9 mouse cellular contexts compared by ENCODE assay signal in the genomic region with DNA sequence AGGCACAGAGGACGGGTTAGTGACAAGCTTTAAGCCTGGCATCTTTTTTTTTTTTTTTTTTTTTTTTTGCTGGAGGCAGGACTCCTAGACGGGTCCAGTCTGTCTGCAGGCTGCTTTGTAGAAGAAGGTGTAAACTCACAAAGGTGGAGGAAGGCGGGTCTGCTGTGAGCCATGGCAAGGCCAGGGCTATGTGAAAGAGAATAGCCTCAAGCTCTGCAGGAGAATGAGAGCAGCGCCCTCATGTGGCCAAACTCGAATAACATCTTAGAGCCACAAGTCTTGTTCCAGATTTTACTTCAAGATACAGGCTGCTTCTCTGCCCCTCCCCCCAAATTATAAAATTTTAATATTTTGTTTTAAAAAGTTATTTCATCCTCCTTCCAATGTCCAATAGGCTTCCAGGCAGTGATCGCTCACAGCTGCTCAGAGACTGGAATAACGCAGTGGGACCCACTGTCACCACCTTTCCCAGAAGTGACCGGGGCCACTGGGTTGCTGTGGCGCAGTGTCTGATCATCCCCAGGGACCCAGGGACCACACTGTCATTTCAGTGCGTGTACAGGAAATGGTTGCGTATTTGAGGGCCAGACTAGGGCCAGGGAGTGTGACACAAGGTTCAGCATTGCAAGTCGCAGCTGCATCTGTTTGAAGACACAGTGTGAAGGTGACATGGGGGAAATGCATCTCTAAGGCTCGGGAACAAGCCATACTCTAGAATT.
DNase-seq lines count a peak whose midpoint lies in the region; ATAC-seq and TF ChIP-seq lines count a peak whose summit lies in the region.
"Had no signal": no experiment of that assay in that cellular context is flagged by ENCODE, and none has a peak within 500 bp of the region (broad histone marks: within the 10 kb centered on the region; RNA-seq: fewer than 3 reads in every experiment).

No protein-coding gene starts in this region.

- no peaks in the 10 kb centered on the region for H3K27me3 ChIP-seq in forebrain, postnatal 0 days (ENCODE audit: insufficient read depth, low read length)
- H3K27me3 ChIP-seq in intestine, embryonic 15.5 days (replicated peaks) = no peaks in the 10 kb centered on the region
- H3K27me3 ChIP-seq in liver, embryonic 11.5 days (replicated peaks; ENCODE audit: control insufficient read depth, insufficient read depth, low read length) = no peaks in the 10 kb centered on the region
- H3K27me3 ChIP-seq in neural tube, embryonic 14.5 days (ENCODE audit: control insufficient read depth, insufficient read depth, low read length) = no peaks in the 10 kb centered on the region
- H3K27me3 ChIP-seq: megakaryocyte, embryonic 14.5 days had no signal

- peak; percentile 54 for DNase-seq in right cerebral cortex, adult 18-20 months
- DNase-seq in right cerebral cortex, postnatal 36 days (ENCODE audit: low spot score in 2 of 2) = no peak
- DNase-seq in c-Kit-positive CD71-negative TER-119-negative erythroid progenitor cells, embryonic 14.5 days (ENCODE audit: low read depth) = peak; percentile 55
- peak; percentile 79 for DNase-seq in forebrain, postnatal 0 days
- DNase-seq in liver, embryonic 11.5 days (ENCODE audit: low spot score) = peak; percentile 46
- DNase-seq in Muller cell, postnatal 12 days (ENCODE audit: inconsistent ontology term) = no peak

- H3K9ac ChIP-seq in forebrain, postnatal 0 days = no peak overlapping the region
- no peak overlapping the region for H3K9ac ChIP-seq in intestine, embryonic 15.5 days
- no peak overlapping the region for H3K9ac ChIP-seq in liver, embryonic 11.5 days (ENCODE audit: low read depth, low read length)
- no peak overlapping the region for H3K9ac ChIP-seq in neural tube, embryonic 14.5 days (replicated peaks; ENCODE audit: low read depth, low read length)

- ATAC-seq in forebrain, postnatal 0 days = peak; percentile 12; the same call in 1 of the 2 replicates
- peak; percentile 19; the same call in 1 of the 2 replicates for ATAC-seq in intestine, embryonic 15.5 days
- ATAC-seq in liver, embryonic 11.5 days (replicated peaks; ENCODE audit: low FRiP score) = 0 out of 2 replicates have a peak, but pooled peaks have one; percentile 14
- peak; percentile 44 for ATAC-seq in neural tube, embryonic 14.5 days (ENCODE audit: low read depth)

- no peaks in the 10 kb centered on the region for H3K4me1 ChIP-seq in forebrain, postnatal 0 days (ENCODE audit: insufficient read depth)
- H3K4me1 ChIP-seq in intestine, embryonic 15.5 days (replicated peaks) = peaks cover 6% of the 10 kb centered on the region; the same call in 1 of the 2 replicates
- H3K4me1 ChIP-seq in liver, embryonic 11.5 days (replicated peaks; ENCODE audit: control insufficient read depth, insufficient read depth, low read length) = peaks cover 4% of the 10 kb centered on the region; the same call in 1 of the 2 replicates
- H3K4me1 ChIP-seq in neural tube, embryonic 14.5 days (ENCODE audit: control insufficient read depth, insufficient read depth, low read length) = 0 out of 2 replicates have a peak, but pooled peaks cover 3% of the 10 kb centered on the region

- WGBS in forebrain, postnatal 0 days = 55% methylated on average over 13 of the region's 13 CpGs
- WGBS in intestine, embryonic 15.5 days = 55% methylated on average over 13 of the region's 13 CpGs
- WGBS in liver, embryonic 11.5 days = 54% methylated on average over 13 of the region's 13 CpGs
- 53% methylated on average over 13 of the region's 13 CpGs for WGBS in neural tube, embryonic 14.5 days

- H3K36me3 ChIP-seq in forebrain, postnatal 0 days (ENCODE audit: insufficient read depth) = no peaks in the 10 kb centered on the region
- no peaks in the 10 kb centered on the region for H3K36me3 ChIP-seq in intestine, embryonic 15.5 days
- H3K36me3 ChIP-seq in liver, embryonic 11.5 days (ENCODE audit: control insufficient read depth, insufficient read depth, low read length) = no peaks in the 10 kb centered on the region
- no peaks in the 10 kb centered on the region for H3K36me3 ChIP-seq in neural tube, embryonic 14.5 days (ENCODE audit: control insufficient read depth, insufficient read depth, low read length)

- no peak overlapping the region for H3K4me2 ChIP-seq in forebrain, postnatal 0 days (ENCODE audit: low read depth)
- no peak overlapping the region for H3K4me2 ChIP-seq in intestine, embryonic 15.5 days (replicated peaks)
- no peak overlapping the region for H3K4me2 ChIP-seq in liver, embryonic 11.5 days
- no peak overlapping the region for H3K4me2 ChIP-seq in neural tube, embryonic 14.5 days (ENCODE audit: low read depth, low read length)

- H3K9me3 ChIP-seq in forebrain, postnatal 0 days (ENCODE audit: low read length) = no peaks in the 10 kb centered on the region
- H3K9me3 ChIP-seq in intestine, embryonic 15.5 days = no peaks in the 10 kb centered on the region
- H3K9me3 ChIP-seq in liver, embryonic 11.5 days (ENCODE audit: control insufficient read depth, low read length) = no peaks in the 10 kb centered on the region
- H3K9me3 ChIP-seq in neural tube, embryonic 14.5 days (ENCODE audit: control insufficient read depth, low read length) = no peaks in the 10 kb centered on the region

- no peak overlapping the region for H3K4me3 ChIP-seq in forebrain, postnatal 0 days (ENCODE audit: low read depth, low read length)
- no peak overlapping the region for H3K4me3 ChIP-seq in intestine, embryonic 15.5 days (replicated peaks)
- H3K4me3 ChIP-seq in liver, embryonic 11.5 days (ENCODE audit: low read depth, low read length) = no peak overlapping the region
- no peak overlapping the region for H3K4me3 ChIP-seq in neural tube, embryonic 14.5 days (ENCODE audit: low read depth, low read length)
- H3K4me3 ChIP-seq: megakaryocyte, embryonic 14.5 days had no signal

- peak; percentile 65 for TF ChIP-seq CTCF in forebrain, postnatal 0 days (IDR thresholded peaks at IDR 0.05; ENCODE audit: low read depth)

- H3K27ac ChIP-seq in forebrain, postnatal 0 days (ENCODE audit: low read depth, low read length) = no peak overlapping the region
- no peak overlapping the region for H3K27ac ChIP-seq in intestine, embryonic 15.5 days
- H3K27ac ChIP-seq in liver, embryonic 11.5 days (ENCODE audit: low read depth, low read length) = no peak overlapping the region
- H3K27ac ChIP-seq in neural tube, embryonic 14.5 days (ENCODE audit: low read depth, low read length) = no peak overlapping the region

Comparison
In these comparisons a context has a peak if more than half of its experiments do, and no peak if none do; other contexts are left out.
1. DNase-seq: peak in right cerebral cortex, adult 18-20 months (single experiment), c-Kit-positive CD71-negative TER-119-negative erythroid progenitor cells, embryonic 14.5 days (single experiment), forebrain, postnatal 0 days (single experiment) and liver, embryonic 11.5 days (single experiment); none in right cerebral cortex, postnatal 36 days (0 of 2) and Muller cell, postnatal 12 days (single experiment).
2. Peak in every context shown above with its lines, with median percentiles within 50 percentile points of each other: ATAC-seq.